Mouse (Mus musculus): Measurements from ENCODE around the gene Gfer.
A peak's percentile ranks its signal among the peaks of the same experiment; 100 is the strongest.
"Not testable (repeated sequence)": the region's sequence is repeated elsewhere in the genome, so short reads cannot be mapped to it uniquely, and the experiment has no call there.

Gene Gfer

DNA sequence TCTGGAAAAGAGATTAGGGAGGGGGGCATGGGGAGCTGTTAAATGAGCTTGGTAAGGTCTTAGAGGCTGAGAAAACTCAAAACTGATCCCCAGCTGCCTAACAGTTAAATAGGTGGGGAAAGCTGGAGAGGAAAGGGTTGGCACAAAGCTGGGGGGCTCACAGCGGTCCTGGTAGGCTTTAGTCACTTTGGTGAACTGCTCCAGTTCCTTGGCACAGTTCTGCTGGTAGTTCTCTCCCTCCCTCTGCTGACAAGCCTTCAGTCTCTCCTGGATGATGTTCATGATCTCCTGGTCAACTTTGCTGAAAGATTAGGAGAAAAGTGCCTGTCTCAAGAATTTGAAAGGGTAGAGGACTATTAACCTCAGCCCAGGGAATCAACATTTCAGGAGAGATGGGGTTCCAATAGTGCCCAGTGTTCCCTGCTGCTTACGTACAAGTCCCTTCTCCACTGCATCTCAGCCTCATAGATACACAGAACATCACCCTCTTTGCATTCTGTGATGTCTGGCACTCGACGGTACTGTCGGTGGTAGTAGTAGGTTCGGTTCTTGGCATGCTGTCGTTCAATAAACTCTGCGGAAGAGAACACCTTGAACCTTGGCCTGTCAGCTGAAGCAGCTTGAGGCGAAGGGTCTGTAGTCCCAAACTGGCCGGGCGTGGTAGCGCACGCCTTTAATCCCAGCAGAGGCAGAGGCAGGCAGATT, 26.4 kb upstream of the Gfer start:
- peak; percentile 91 for DNase-seq

DNA sequence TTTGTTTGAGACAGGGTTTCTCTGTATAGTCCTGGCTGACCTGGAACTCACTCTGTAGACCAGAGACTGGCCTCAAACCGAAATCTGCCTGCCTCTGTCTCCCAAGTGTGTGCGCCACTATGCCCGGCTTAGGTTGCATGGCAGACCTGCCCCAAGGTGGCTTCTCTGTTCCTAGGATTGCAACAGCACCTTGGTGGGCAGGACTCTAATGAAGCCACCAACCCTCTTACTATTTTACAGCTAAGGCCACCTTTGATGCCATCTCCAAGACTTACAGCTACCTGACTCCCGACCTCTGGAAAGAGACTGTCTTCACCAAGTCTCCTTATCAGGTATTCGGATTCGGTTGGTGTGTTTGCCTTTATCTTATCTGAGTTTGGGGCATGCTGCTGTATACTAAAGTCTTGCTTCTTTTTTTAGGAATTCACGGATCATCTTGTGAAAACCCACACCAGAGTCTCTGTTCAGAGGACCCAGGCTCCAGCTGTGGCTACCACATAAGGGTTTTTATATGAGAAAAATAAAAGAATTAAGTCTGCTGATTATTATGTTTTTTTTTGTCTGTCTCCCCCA, 25.5 kb upstream of the Gfer start:
- DNase-seq = peak; percentile 85

DNA sequence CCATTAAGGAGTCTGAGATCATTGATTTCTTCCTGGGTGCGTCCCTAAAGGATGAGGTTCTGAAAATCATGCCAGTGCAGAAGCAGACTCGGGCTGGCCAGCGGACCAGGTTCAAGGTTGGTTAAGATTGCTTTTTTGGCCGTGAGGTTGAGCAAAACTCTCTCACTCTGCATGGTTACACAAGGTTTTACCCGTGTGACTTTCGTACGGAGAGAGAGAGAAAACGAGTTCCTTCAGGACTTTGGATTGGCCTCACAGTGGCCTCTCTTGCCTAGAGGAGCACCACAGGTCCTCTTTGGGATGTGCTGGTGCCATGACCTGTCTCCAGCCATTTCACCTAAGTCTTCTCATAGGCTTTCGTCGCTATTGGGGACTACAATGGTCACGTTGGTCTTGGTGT, 24.7 kb upstream of the Gfer start:
- DNase-seq = peak; percentile 88

GRCm38 (mm10) chr17:24719494-24720222, 23.7 kb upstream of the Gfer start:
- peak; percentile 100 for DNase-seq

- DNase-seq = not testable (repeated sequence)
Observed at GRCm38 (mm10) chr17:24718938-24719337, 23.0 kb upstream of the Gfer start.

GRCm38 (mm10) chr17:24717943-24718342, 22.0 kb upstream of the Gfer start, which contains the start of the genes Rnf151 and Rps2:
Gene Rnf151, minus strand, starts transcription at chr17:24718063.
Gene Rps2, plus strand, starts transcription at chr17:24718116.
- peak; percentile 89 for DNase-seq

- peak; percentile 87 for DNase-seq
Observed at GRCm38 (mm10) chr17:24716166-24716682, 20.3 kb upstream of the Gfer start.

DNA sequence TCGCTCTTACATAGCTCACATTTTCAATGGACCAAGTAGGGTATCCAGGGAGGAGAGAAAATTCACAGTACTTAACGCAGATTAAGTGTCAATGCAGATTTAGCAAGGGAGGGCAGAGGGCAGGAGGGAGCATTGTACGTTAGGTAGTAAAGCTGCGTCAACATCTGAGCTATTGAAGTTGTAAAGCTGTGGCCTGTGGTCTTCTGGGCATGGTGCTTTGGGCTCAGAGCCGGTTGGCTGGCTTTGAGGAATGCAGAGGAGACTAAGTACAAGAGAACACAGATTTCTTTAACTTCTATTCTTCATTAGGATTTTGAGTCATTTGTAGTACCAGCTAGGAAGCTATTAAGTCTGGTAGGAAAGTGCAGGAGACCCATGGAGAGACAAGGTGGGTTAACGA, 19.6 kb upstream of the Gfer start:
- DNase-seq = no peak

GRCm38 (mm10) chr17:24708646-24709045, 12.7 kb upstream of the Gfer start:
- DNase-seq = no peak

- peak; percentile 88 for DNase-seq
Observed at GRCm38 (mm10) chr17:24707801-24708425, 12.0 kb upstream of the Gfer start.

- DNase-seq = peak; percentile 99
Observed at GRCm38 (mm10) chr17:24706982-24707800, 11.2 kb upstream of the Gfer start, which contains the start of gene Tbl3. Gene Tbl3, minus strand, starts transcription at chr17:24707660.

DNA sequence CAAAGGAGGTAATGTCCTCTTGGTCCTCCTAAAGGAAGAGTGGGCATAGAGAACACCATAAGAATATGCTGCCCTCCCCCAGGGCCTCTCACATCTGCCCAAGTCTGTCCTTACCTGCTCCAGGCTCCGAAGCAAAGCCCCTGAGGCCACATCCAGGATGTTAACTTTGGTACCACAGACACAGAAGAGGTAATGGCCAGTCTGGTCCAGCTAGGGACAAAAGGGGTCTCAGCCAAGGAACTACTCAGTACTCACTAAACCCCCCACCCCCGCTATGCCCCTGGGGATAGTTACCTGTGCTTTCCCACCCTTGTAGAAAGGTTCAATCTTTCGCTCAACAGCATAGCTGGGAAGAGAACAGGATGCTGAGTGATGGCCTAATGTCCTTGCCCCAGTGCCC, 9.9 kb upstream of the Gfer start:
- DNase-seq = peak; percentile 92

- DNase-seq = peak; percentile 91
Observed at GRCm38 (mm10) chr17:24701251-24701650, 5.3 kb upstream of the Gfer start.

GRCm38 (mm10) chr17:24699473-24699872, 3.5 kb upstream of the Gfer start:
- DNase-seq = peak; percentile 81

GRCm38 (mm10) chr17:24698715-24699114, 2.8 kb upstream of the Gfer start:
- peak; percentile 90 for DNase-seq

DNA sequence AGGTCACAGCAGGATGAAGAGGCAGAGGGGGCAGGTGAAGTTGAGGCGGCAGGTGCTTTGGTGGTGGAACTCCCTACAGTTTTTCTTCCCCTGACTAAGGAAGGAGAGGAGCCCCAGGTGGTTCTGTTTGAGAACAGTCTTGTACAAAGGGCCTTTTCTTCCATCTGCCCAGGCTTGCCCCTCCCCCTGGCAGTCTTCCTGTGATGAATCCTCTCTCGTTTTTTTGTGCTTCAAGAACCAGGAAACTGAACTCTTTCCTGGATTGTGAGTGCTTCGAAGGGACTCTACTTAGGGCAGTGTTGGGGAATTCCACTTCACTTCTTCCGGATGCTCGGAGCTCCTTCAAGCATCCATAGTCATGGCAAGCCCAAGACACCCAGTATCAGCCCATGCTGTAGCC, 2.0 kb upstream of the Gfer start:
- peak; percentile 89 for DNase-seq

DNA sequence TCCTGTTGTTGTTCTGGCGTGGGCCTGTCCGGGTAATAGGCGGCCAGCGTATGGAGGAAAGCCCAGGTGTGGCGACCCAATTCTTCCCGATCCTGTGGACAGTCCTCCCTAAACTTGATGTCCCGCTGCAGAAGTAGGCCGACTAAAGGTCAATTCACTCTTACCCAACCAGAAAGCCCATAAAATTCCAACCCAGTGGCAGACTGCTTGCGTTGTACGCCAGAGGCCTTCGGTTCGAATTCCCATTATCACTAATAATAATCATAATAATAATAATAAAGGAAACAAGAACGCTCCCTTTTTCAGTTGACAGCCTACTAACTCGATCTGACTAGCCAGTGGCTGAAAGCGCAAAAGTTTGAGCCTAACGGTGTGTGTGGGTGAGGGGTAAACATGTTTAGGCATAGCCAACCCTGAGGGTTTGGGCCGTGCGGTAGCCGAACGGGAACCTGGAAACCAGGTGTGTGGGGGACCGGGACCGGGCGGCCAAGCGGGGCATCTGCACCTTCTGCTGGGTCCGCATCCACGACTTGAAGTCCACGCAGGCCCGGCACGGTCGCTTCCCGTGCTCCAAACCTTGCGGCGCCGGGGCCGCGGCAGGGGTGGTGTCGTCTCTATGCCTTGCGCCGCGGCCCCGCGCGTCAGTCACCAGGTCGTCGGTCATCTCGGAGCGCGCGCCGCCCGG, 488 bp downstream of the Gfer start:
- no peak for DNase-seq

DNA sequence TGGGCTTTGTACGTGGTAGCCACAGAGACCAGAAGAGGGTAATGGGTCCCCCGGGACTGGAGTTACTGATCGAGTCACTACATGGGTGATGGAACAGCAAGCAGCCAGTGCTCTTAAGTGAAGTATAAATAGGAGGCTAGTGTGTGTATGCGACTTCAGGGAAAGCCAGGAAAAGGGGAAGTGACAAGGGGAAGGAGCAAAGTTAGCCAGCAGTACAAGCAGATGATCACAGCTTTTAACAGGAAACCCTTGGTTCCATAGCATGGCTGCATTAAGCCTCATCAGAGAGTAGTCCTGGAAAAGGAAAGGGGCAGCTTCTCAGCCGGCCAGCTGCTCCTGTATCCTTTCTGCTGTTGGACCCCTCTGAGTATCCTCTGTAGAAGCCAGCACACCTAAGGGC, 3.6 kb downstream of the Gfer start:
- peak; percentile 87 for DNase-seq

- peak; percentile 87 for DNase-seq
Observed at GRCm38 (mm10) chr17:24689251-24690081, 6.5 kb downstream of the Gfer start, which contains the start of gene Syngr3. Gene Syngr3, minus strand, starts transcription at chr17:24689955.

DNA sequence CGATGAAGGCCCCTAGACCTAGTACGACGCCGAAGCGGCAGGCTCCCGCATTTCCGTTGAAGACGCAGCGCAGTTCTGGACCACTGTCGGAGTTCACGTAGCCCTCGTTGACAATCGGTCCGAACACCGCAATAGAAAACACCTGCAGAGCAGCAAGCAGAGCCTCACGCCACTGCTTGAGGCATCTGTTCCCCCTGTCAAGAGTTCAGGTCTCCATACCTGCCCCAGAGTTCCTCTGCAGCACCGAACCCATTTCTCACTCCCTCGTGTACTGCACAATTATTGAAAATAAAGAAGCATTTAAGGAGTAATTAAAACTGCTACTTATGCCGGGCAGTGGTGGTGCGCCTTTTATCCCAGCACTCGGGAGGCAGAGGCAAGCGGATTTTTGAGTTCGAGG, 8.4 kb downstream of the Gfer start:
- peak; percentile 79 for DNase-seq

Measured in heart, adult 11 months (tissue).